Mouse (Mus musculus) adrenal gland, postnatal 36 days (tissue): ENCODE data around the gene Cacna1a. TPM values are rescaled to one million over a fixed set of nuclear protein-coding genes. Genes with fewer than 3 reads are reported as not detected.

Experiments used
- DNase-seq, 2 experiments: peaks; one replicate each; pipeline ENCODE4 v3.0.0; 2021; ENCODE audit warnings: mixed read lengths in 1 of 2
- total RNA-seq, 2 experiments: library from RNA; stranded (reverse); gene quantifications; 2 replicates each; pipeline ENCODE4 v1.2.3; 2021

The Cacna1a gene
- total RNA-seq, 2 experiments from 2014 or later, result 4.3 to 7.3 TPM

- DNase-seq, result peak; percentile 90 to 91
These were observed 301.1 kb downstream of the Cacna1a start for GRCm38 (mm10) chr8:84689091-84689915.

Other genes starting within 250 kb of the Cacna1a start
- gene Cc2d1a, start 240.5 kb upstream of the Cacna1a start, total RNA-seq, result 10 to 100 TPM; 22.6 to 33.9 TPM
- under 1 TPM; 0.46 to 0.76 TPM for gene 4930432K21Rik, start 240.4 kb upstream of the Cacna1a start, total RNA-seq
- 1 to 10 TPM in 1 of 2 experiments, not detected in 1; 2.3 TPM for gene Nanos3, start 203.2 kb upstream of the Cacna1a start, total RNA-seq
- 10 to 100 TPM; 40.1 to 47.6 TPM for gene Zswim4, start 151.4 kb upstream of the Cacna1a start, total RNA-seq
- gene D8Ertd738e, start 138.7 kb upstream of the Cacna1a start, total RNA-seq, result 100 to 1,000 TPM; 267 to 283 TPM
- gene Mri1, start 131.1 kb upstream of the Cacna1a start, total RNA-seq, result 10 to 100 TPM; 29.0 to 45.3 TPM
- gene Ccdc130, start 118.1 kb upstream of the Cacna1a start, total RNA-seq, result 10 to 100 TPM; 20.2 to 23.0 TPM